Mouse (Mus musculus) left cerebral cortex, adult 18-20 months (tissue): ENCODE measurements around the gene Pou2f2. TPM values are rescaled to one million over a fixed set of nuclear protein-coding genes. Genes with fewer than 3 reads are reported as not detected.
"Not testable (repeated sequence)": the region's sequence is repeated elsewhere in the genome, so short reads cannot be mapped to it uniquely, and the experiment has no call there.

Experiments used
- DNase-seq, 2 experiments: peaks; one replicate each; pipeline ENCODE4 v3.0.0; 2021 to 2022; ENCODE audit warnings: low spot score in 2 of 2, mixed read lengths in 1 of 2
- microRNA-seq, 2 experiments: library from miRNA; unstranded; fragments of <30 nt; microRNA quantifications; one replicate each; pipeline ENCODE4 v1.2.0; 2021
- total RNA-seq, 2 experiments: library from RNA; stranded (reverse); gene quantifications; 2 replicates each; pipeline ENCODE4 v1.2.3; 2021

Gene Pou2f2
- total RNA-seq, 2 experiments from 2014 or later, result 7.7 to 12.9 TPM

DNA sequence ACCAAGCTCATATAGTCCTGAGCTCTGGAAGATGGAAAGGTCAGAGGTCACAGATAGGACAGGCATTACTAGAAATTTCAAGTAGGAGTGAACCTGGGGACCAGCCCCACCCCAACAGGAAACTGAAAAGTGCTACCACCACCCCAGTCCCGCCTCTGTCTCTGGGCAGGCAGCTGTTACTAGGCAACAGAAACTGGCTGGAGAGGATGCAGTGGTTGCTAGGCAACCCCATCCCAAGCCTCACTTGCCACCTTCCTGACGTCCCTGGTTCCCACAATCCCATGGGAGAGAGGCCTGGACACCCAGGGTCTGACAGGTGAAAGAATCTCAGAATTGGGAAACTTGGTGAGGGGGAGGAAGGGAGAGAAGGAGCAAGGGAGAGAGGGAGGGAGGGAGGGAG, 110.8 kb downstream of the Pou2f2 start:
- peak; percentile 72 to 82 for DNase-seq

DNA sequence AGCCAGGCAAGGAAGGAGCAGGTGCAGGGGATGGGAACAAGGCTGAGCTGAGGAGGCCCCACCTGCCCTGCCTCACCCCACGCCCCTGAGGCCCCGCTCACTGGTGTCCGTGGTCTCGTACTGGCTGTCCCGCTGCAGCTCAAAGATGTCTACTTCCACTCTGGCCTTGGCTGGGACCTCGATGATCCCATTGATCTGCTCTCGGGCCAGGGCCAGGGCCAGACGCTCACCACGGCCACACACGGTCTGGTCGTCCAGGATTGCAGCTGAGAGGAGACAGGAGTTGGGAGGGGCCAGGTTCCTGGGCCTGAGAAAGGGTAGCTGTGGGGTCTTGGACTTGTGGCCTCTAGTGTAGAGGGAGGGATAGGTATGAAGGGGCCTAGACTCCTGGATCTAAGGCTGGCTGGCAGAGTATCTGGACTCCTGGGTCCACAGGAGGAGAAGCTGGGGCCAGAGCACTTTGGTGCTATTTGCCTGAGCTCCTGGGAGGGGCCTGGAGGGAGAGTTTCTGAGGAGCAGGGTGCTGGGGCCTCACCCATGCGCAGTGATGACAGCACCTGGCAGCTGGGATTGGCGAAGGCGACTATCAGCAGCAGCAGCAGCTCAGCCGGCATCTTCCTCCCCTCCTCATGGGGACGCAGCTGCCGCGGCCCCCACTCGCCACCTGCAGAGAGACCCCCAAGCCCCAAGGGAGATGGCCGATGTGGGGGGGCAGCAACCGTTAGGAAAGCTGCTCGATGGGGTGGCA, 111.4 kb downstream of the Pou2f2 start:
- no peak for DNase-seq

- no peak for DNase-seq
These were observed 112.2 kb downstream of the Pou2f2 start for GRCm38 (mm10) chr7:25067338-25067737.

DNA sequence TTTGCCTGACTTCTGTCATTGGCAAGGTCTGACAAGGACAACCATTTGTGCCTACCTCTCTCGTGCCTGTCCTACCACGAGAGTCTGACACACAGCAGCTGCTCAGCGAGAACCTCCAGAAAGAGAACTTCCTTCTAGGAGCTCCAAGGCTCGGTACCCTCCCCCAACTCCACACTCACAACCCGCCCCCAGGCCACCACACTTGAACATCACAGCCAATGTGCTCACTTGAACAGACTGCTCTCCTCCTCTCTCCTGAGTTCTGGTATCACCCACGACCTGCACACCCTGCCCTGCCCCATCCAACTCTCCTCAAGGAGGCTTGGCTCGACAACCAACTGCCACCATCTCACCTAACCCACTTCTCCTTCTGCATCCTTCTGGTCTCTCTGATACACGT, 115.6 kb downstream of the Pou2f2 start:
- DNase-seq, result peak; percentile 61 to 72

DNA sequence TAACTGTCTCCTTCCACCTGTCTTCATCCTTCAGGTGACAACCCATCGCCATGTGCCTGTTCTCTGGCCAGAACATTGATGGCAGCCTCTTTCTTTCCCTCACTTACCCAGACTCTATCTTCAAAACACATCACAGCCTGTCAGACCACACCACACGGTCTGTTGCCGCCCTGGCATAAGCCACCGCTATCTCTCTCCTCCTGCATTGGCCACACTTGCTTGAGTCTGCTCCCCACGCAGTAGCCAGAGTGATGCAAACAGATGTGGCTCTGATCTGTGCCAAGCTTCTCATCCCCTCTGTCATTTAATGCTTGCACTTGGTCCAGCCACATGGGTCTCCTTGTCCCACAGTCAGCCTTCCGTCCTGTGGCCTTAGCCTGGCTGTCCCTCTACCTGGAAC, 116.2 kb downstream of the Pou2f2 start:
- DNase-seq, result no peak

- no peak for DNase-seq
These were observed 120.7 kb downstream of the Pou2f2 start for GRCm38 (mm10) chr7:25058836-25059235.

- DNase-seq, result no peak
These were observed 121.1 kb downstream of the Pou2f2 start for GRCm38 (mm10) chr7:25058394-25058793.

DNA sequence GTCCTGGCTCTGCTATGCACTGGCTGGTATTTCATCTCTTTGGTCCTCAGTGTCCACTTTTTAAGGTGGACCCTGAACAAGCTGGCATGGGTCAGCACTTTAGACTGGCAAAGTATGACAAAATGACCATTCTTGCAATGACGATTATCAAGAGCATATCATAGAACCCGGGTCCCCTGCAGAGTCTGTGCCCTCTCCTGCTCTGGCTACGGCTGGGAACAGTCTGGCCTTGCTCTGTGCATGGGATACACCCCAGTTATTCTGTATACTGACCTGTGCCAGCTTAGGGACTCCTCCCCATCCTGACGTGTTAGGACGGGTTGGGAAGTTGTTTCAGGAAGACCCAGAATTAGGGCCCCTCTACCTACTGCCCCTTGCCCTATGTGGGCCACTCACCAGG, 121.6 kb downstream of the Pou2f2 start:
- no peak for DNase-seq

DNA sequence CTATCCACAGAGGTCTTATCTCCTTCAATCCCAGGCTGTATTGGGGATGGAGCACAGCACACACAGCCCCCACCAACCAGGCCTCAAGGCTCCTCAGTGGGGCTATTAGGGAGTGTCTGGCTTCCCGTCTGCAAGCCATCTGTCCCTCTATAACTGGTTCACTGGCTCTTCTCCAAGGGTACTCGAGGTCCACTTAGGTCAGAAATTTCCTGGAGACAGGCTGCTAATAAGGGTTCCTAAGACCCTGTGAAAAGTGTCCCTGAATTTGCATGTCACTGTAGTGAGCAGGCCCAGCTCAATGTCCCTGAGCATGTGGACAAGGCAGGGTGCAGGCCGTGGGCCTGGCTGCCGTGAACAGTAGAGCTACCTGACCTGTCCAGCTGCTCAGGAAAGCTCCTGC, 122.6 kb downstream of the Pou2f2 start:
- no peak for DNase-seq

GRCm38 (mm10) chr7:25052587-25052986, 126.9 kb downstream of the Pou2f2 start:
- DNase-seq, result no peak

DNA sequence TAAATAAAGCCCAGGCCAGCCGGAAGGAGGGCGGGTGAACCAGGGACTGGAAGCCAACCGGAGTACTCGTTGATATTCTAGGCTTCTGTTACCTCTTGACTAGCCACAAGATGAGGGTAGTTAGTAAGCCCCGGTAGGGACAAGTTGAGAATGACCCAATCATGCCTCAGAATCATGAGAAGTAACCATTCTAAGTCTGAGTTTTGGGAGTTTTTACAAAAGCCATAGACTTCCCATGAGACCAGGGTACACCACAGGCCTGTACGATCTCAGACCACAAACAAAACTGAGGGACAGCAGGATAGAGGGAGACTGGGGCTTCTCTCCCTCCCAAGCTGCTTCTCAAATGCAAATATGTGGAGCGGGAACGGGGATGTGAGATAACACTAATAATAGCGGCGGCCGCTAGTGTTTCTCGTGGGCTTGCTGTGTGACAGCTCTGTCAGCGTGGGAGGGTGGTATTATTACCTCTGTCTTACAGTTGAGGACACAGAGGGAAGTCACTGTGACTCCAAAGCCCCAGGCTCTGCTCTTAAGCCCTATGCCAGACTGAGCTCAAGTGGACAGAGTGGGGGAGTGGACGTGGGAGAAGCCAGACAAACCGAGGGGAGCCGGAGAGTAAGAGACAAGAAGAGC, 130.1 kb downstream of the Pou2f2 start:
- DNase-seq, result no peak

DNA sequence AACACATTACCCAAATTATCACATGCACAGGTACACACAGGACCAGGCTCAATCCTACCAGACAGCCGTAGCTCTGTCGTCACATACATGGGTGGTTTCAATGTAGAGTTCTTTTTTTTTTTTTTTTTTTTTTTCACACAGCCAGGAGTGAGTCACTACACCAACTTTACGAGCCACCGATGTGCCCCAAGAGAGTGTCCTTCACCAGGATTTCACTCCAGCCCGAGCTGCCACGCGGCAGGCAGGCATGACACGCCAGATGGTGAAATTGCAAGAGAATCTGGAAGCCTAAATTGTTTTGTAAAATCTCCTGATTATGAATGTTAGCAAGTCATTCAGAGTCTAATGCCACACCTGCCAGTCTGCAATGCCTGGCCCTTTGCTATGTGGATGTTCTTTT, 132.2 kb downstream of the Pou2f2 start:
- peak; percentile 65 to 66 for DNase-seq

- not testable (repeated sequence) for DNase-seq
These were observed 134.9 kb downstream of the Pou2f2 start for GRCm38 (mm10) chr7:25044599-25044998.

DNA sequence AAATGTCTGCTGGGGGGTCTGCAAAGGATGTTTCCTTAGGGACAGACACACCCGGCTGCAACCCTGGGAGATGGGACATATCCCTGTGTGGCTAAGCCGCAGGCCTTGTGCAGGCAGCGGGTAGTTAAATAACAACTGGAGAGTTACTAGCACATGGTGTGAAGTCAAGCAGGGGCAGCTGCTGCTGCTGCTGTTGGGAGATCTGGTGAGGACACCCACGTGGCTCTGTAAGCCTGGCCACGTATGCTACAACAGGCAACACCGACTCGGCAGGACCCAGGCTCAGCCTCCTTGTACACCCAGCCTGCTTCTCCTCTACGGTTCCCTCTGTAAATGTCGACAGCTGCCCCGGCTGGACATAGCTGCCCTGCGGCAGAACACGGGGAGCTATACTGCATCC, 137.6 kb downstream of the Pou2f2 start:
- peak; percentile 27 to 64 for DNase-seq

Small RNA genes within 50 kb of the gene (microRNA-seq; reads per million reads assigned to microRNA genes)
- gene Mir6537 (0 to 0.25 reads per million in 2 experiments), gene Mir7048 (0 to 0.99 reads per million in 2 experiments)

Other genes starting within 250 kb of the Pou2f2 start
- not detected for gene Gm4881, start 235.2 kb downstream of the Pou2f2 start, total RNA-seq
- 100 to 1,000 TPM; 305 to 355 TPM for gene Rabac1, start 207.0 kb downstream of the Pou2f2 start, total RNA-seq
- gene Atp1a3, start 173.8 kb downstream of the Pou2f2 start, total RNA-seq, result 1,000 to 10,000 TPM; 1,987 to 2,019 TPM
- 100 to 1,000 TPM; 176 TPM for gene Grik5, start 107.4 kb downstream of the Pou2f2 start, total RNA-seq
- gene Zfp574, start 107.2 kb downstream of the Pou2f2 start, total RNA-seq, result 10 to 100 TPM; 34.9 TPM
- 10 to 100 TPM; 24.2 to 26.7 TPM for gene Dedd2, start 40.9 kb upstream of the Pou2f2 start, total RNA-seq
- 10 to 100 TPM; 10.6 to 11.4 TPM for gene Zfp526, start 41.7 kb upstream of the Pou2f2 start, total RNA-seq
- 100 to 1,000 TPM; 215 to 224 TPM for gene Gsk3a, start 58.1 kb upstream of the Pou2f2 start, total RNA-seq
- 10 to 100 TPM; 60.8 to 65.2 TPM for gene Erf, start 71.0 kb upstream of the Pou2f2 start, total RNA-seq
- gene Cic, start 88.0 kb upstream of the Pou2f2 start, total RNA-seq, result 100 to 1,000 TPM; 212 to 225 TPM
- gene Pafah1b3, start 118.3 kb upstream of the Pou2f2 start, total RNA-seq, result 10 to 100 TPM; 35.7 to 36.9 TPM
- gene Prr19, start 121.7 kb upstream of the Pou2f2 start, total RNA-seq, result not detected
- gene Tmem145, start 126.4 kb upstream of the Pou2f2 start, total RNA-seq, result 10 to 100 TPM; 45.4 to 46.6 TPM
- 100 to 1,000 TPM; 100 to 102 TPM for gene Megf8, start 137.4 kb upstream of the Pou2f2 start, total RNA-seq
- gene Cnfn, start 190.0 kb upstream of the Pou2f2 start, total RNA-seq, result not detected
- 1 to 10 TPM; 7.6 to 8.2 TPM for gene Lipe, start 219.0 kb upstream of the Pou2f2 start, total RNA-seq
- not detected for gene Cxcl17, start 233.2 kb upstream of the Pou2f2 start, total RNA-seq